Mouse (Mus musculus) spleen, adult 2 months (tissue): Measurements from ENCODE around the gene Ddn.

ENCODE experiments used
- CTCF ChIP-seq: fragments of 200-500 bp; IDR thresholded peaks from 2 replicates; pipeline ENCODE4 v1.5.1; 2011; ENCODE audit warnings: mild to moderate bottlenecking, inconsistent platforms; ENCODE audit not compliant: insufficient read depth, insufficient read length, insufficient replicate concordance; ENCODE audit errors: extremely low read depth
- POLR2A ChIP-seq: fragments of 200-500 bp; IDR thresholded peaks from 2 replicates; pipeline ENCODE4 v1.6.1; 2011; ENCODE audit warnings: low read depth, low read length, inconsistent platforms

DNA sequence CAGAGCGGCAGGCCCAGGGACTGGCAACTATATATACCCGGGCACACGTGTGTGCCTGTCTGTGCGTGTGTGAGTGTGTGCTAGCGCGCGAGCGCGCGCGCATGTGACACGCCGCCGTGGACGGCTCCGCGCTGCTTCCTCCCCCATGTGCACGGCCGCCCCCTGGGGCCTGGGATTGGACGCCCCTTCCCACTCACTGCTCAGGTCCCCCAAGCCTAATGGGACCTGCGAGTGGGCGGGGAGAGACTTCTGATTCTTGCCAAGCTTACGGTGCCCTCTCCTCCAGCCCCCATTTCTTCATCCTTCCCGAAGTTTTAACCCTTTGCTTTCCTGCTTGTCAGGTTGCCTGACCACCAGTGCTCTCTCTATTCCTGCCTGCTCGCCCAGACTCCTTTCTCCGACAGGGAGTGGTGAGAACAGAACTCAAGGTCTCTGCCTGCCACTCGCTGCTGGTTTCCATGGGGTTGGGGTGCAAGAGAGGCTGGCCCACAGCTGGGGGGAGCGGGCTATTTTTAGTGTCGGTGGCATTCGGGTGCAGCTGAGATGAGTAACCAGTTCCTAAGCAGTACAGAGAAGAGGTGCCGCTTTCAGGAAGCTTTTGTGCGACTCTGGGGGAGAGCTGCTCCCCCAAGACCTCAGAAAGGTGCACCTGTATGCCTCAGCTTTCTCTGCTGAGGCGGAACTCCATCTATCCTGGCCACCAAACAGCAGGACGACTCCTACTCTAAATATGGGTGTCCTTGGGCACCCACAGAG, 1.2 kb downstream of the Ddn start:
- TF ChIP-seq CTCF (no peak), POLR2A (no peak)
